Mouse (Mus musculus): ENCODE measurements around the gene Acin1. TPM values are rescaled to one million over a fixed set of nuclear protein-coding genes. Genes with fewer than 3 reads are reported as not detected.

Gene Acin1
- polyA plus RNA-seq (2014; fragmentation: Nextera tagmentation; extraction: Ambion mirVana): 122 and 141 TPM in 2 replicates

- Histone ChIP-seq H3K4me1 (ENCODE audit: control insufficient read depth, insufficient read depth, low read length) (no peaks in the 10 kb centered on the region), H3K4me3 (ENCODE audit: low read depth, low read length) (peak within 1 kb of the TSS; percentile 84), H3K36me3 (replicated peaks; ENCODE audit: control insufficient read depth, insufficient read depth, low read depth, low read length) (peaks cover 4% of the 10 kb centered on the region), H3K9me3 (replicated peaks; ENCODE audit: control insufficient read depth, low read length) (no peaks in the 10 kb centered on the region), H3K27me3 (ENCODE audit: control insufficient read depth, insufficient read depth, low read length) (no peaks in the 10 kb centered on the region), H3K27ac (replicated peaks; ENCODE audit: low read depth, low read length) (peak within 1 kb of the TSS; percentile 87), H3K4me2 (ENCODE audit: low read depth, low read length) (peak within 1 kb of the TSS; percentile 75), H3K9ac (replicated peaks; ENCODE audit: low read length) (peak within 1 kb of the TSS; percentile 97)
- ATAC-seq (replicated peaks; ENCODE audit: insufficient number of reproducible peaks, low FRiP score, low TSS enrichment, low read depth): peak; percentile 96
- WGBS: 0% methylated on average over 44 of the region's 44 CpGs
- DNase-seq (ENCODE audit: low spot score): peak; percentile 100
These were observed at the start of gene Acin1 for GRCm38 (mm10) chr14:54686522-54687143. Acin1 (minus strand) TSS chr14:54686931.

DNA sequence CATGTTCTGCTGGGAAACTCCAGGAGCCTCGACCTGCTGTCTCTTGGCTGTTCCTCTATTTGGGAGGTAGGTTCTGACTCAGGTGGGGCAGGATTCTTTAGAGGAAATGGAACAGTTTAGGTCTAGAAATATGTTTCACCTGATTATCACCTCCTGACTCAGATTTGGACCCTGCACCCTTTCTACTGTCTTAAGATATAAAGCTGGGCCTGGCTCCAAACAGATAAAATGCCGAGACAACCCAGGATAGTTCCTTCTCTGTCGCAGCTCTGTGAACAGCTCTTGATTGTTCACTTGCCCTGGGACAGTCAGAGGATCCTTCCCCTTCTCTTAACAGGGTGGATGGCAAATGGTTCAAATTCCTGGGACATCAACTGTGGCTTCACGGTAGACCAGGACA is 48.5 kb upstream of the Acin1 start:
- DNase-seq (ENCODE audit: low spot score): no peak
- no peaks in the 10 kb centered on the region for H3K27me3 ChIP-seq (ENCODE audit: control insufficient read depth, insufficient read depth, low read length)
- no peak overlapping the region for H3K4me3 ChIP-seq (ENCODE audit: low read depth, low read length)
- H3K9ac ChIP-seq (replicated peaks; ENCODE audit: low read length): no peak overlapping the region
- no peak overlapping the region for H3K27ac ChIP-seq (replicated peaks; ENCODE audit: low read depth, low read length)
- H3K4me2 ChIP-seq (ENCODE audit: low read depth, low read length): no peak overlapping the region
- H3K4me1 ChIP-seq (ENCODE audit: control insufficient read depth, insufficient read depth, low read length): no peaks in the 10 kb centered on the region
- 77% methylated on average over 4 of the region's 4 CpGs for WGBS
- no peak for ATAC-seq (replicated peaks; ENCODE audit: insufficient number of reproducible peaks, low FRiP score, low TSS enrichment, low read depth)
- H3K36me3 ChIP-seq (replicated peaks; ENCODE audit: control insufficient read depth, insufficient read depth, low read depth, low read length): no peaks in the 10 kb centered on the region
- H3K9me3 ChIP-seq (replicated peaks; ENCODE audit: control insufficient read depth, low read length): no peaks in the 10 kb centered on the region

GRCm38 (mm10) chr14:54734004-54734403 is 47.3 kb upstream of the Acin1 start:
- Histone ChIP-seq H3K27me3 (ENCODE audit: control insufficient read depth, insufficient read depth, low read length) (no peaks in the 10 kb centered on the region), H3K4me1 (ENCODE audit: control insufficient read depth, insufficient read depth, low read length) (no peaks in the 10 kb centered on the region), H3K4me2 (ENCODE audit: low read depth, low read length) (no peak overlapping the region), H3K36me3 (replicated peaks; ENCODE audit: control insufficient read depth, insufficient read depth, low read depth, low read length) (no peaks in the 10 kb centered on the region), H3K9ac (replicated peaks; ENCODE audit: low read length) (no peak overlapping the region), H3K9me3 (replicated peaks; ENCODE audit: control insufficient read depth, low read length) (no peaks in the 10 kb centered on the region), H3K4me3 (ENCODE audit: low read depth, low read length) (no peak overlapping the region), H3K27ac (replicated peaks; ENCODE audit: low read depth, low read length) (no peak overlapping the region)
- ATAC-seq (replicated peaks; ENCODE audit: insufficient number of reproducible peaks, low FRiP score, low TSS enrichment, low read depth) (no peak), DNase-seq (ENCODE audit: low spot score) (no peak)
- WGBS: 82% methylated on average over 4 of the region's 4 CpGs

DNA sequence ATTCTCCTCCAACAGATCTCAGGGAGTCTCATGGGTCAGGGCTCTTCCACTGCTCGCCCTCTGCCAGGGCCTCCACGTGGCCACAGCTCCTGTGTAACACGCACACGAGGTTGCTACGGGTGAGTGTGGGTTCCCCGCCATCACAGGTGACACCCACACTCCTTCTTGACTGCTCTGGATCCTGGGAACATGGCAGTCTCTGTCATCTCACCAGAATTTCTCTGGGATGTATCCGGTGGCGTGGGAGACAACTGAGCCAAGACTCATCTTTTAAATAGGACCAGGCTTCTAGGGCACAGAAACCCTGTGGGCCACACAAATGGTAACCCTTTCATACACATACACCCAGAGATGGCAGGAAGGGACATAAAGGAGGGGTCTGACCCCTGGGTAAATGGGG is 45.5 kb upstream of the Acin1 start:
- H3K9ac ChIP-seq (replicated peaks; ENCODE audit: low read length): no peak overlapping the region
- H3K27ac ChIP-seq (replicated peaks; ENCODE audit: low read depth, low read length): no peak overlapping the region
- no peaks in the 10 kb centered on the region for H3K36me3 ChIP-seq (replicated peaks; ENCODE audit: control insufficient read depth, insufficient read depth, low read depth, low read length)
- no peak for ATAC-seq (replicated peaks; ENCODE audit: insufficient number of reproducible peaks, low FRiP score, low TSS enrichment, low read depth)
- no peak overlapping the region for H3K4me3 ChIP-seq (ENCODE audit: low read depth, low read length)
- H3K4me1 ChIP-seq (ENCODE audit: control insufficient read depth, insufficient read depth, low read length): no peaks in the 10 kb centered on the region
- no peak overlapping the region for H3K4me2 ChIP-seq (ENCODE audit: low read depth, low read length)
- WGBS: 90% methylated on average over 8 of the region's 8 CpGs
- no peaks in the 10 kb centered on the region for H3K9me3 ChIP-seq (replicated peaks; ENCODE audit: control insufficient read depth, low read length)
- no peaks in the 10 kb centered on the region for H3K27me3 ChIP-seq (ENCODE audit: control insufficient read depth, insufficient read depth, low read length)
- no peak for DNase-seq (ENCODE audit: low spot score)

- no peaks in the 10 kb centered on the region for H3K9me3 ChIP-seq (replicated peaks; ENCODE audit: control insufficient read depth, low read length)
- 94% methylated on average over 6 of the region's 6 CpGs for WGBS
These were observed 43.6 kb upstream of the Acin1 start for GRCm38 (mm10) chr14:54730305-54730704.

GRCm38 (mm10) chr14:54728823-54729653 is 42.3 kb upstream of the Acin1 start:
- Histone ChIP-seq H3K4me2 (ENCODE audit: low read depth, low read length) (no peak overlapping the region), H3K9ac (replicated peaks; ENCODE audit: low read length) (no peak overlapping the region), H3K27ac (replicated peaks; ENCODE audit: low read depth, low read length) (no peak overlapping the region), H3K27me3 (ENCODE audit: control insufficient read depth, insufficient read depth, low read length) (no peaks in the 10 kb centered on the region), H3K4me1 (ENCODE audit: control insufficient read depth, insufficient read depth, low read length) (no peaks in the 10 kb centered on the region), H3K36me3 (replicated peaks; ENCODE audit: control insufficient read depth, insufficient read depth, low read depth, low read length) (no peaks in the 10 kb centered on the region), H3K4me3 (ENCODE audit: low read depth, low read length) (no peak overlapping the region), H3K9me3 (replicated peaks; ENCODE audit: control insufficient read depth, low read length) (no peaks in the 10 kb centered on the region)
- DNase-seq (ENCODE audit: low spot score): no peak
- ATAC-seq (replicated peaks; ENCODE audit: insufficient number of reproducible peaks, low FRiP score, low TSS enrichment, low read depth): no peak
- WGBS: 61% methylated on average over 13 of the region's 13 CpGs

More at GRCm38 (mm10) chr14:54730305-54730704, 43.6 kb upstream of the Acin1 start:
- no peak overlapping the region for H3K9ac ChIP-seq (replicated peaks; ENCODE audit: low read length)
- H3K27me3 ChIP-seq (ENCODE audit: control insufficient read depth, insufficient read depth, low read length): no peaks in the 10 kb centered on the region
- H3K4me1 ChIP-seq (ENCODE audit: control insufficient read depth, insufficient read depth, low read length): no peaks in the 10 kb centered on the region
- H3K4me2 ChIP-seq (ENCODE audit: low read depth, low read length): no peak overlapping the region
- no peak overlapping the region for H3K27ac ChIP-seq (replicated peaks; ENCODE audit: low read depth, low read length)
- H3K36me3 ChIP-seq (replicated peaks; ENCODE audit: control insufficient read depth, insufficient read depth, low read depth, low read length): no peaks in the 10 kb centered on the region
- DNase-seq (ENCODE audit: low spot score): no peak
- H3K4me3 ChIP-seq (ENCODE audit: low read depth, low read length): no peak overlapping the region
- ATAC-seq (replicated peaks; ENCODE audit: insufficient number of reproducible peaks, low FRiP score, low TSS enrichment, low read depth): no peak

DNA sequence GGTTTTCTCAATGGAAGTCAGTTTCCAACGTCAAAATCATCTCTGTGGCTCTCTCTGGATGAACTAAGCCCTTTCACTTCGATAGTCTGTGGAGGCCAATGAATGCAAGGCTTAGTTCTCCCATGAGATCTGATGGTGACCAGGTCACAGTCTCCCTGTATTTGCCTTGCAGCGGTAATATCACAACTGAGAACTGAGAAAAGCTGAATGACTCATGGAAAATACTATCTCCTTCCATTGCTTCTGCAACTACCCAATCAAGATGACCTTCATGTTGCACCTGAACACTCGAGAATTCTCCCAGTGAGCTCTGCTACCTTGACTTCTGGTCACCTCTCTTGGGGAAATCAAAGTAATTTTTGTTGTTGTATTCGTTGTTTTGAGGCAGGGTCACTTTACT is 40.8 kb upstream of the Acin1 start:
- H3K4me2 ChIP-seq (ENCODE audit: low read depth, low read length): no peak overlapping the region
- no peaks in the 10 kb centered on the region for H3K4me1 ChIP-seq (ENCODE audit: control insufficient read depth, insufficient read depth, low read length)
- DNase-seq (ENCODE audit: low spot score): no peak
- H3K9me3 ChIP-seq (replicated peaks; ENCODE audit: control insufficient read depth, low read length): no peaks in the 10 kb centered on the region
- H3K27ac ChIP-seq (replicated peaks; ENCODE audit: low read depth, low read length): no peak overlapping the region
- WGBS: 78% methylated on average over 5 of the region's 5 CpGs
- H3K27me3 ChIP-seq (ENCODE audit: control insufficient read depth, insufficient read depth, low read length): no peaks in the 10 kb centered on the region
- ATAC-seq (replicated peaks; ENCODE audit: insufficient number of reproducible peaks, low FRiP score, low TSS enrichment, low read depth): no peak
- H3K4me3 ChIP-seq (ENCODE audit: low read depth, low read length): no peak overlapping the region
- no peak overlapping the region for H3K9ac ChIP-seq (replicated peaks; ENCODE audit: low read length)
- no peaks in the 10 kb centered on the region for H3K36me3 ChIP-seq (replicated peaks; ENCODE audit: control insufficient read depth, insufficient read depth, low read depth, low read length)

DNA sequence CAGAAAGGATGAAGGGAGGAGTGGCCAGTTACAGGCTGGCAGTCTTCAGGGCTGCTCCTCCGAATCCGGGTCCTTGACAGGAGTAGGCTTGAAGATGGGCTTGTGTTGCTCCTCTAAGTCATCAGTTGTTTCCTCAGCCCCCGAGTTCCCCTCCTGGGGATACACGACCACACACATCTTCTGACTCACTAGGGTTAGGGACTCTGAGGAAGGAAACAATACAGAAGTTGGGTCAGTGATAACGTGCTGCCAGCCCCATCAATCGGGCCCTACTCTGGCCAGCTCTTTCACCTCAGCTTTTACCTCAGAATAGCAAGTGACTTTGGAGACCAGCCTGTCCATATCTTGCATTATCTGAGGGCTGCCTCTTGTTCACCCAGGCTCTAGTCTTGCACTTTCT is 37.3 kb upstream of the Acin1 start:
- Histone ChIP-seq H3K36me3 (replicated peaks; ENCODE audit: control insufficient read depth, insufficient read depth, low read depth, low read length) (no peaks in the 10 kb centered on the region), H3K4me3 (ENCODE audit: low read depth, low read length) (no peak overlapping the region), H3K4me2 (ENCODE audit: low read depth, low read length) (no peak overlapping the region), H3K27ac (replicated peaks; ENCODE audit: low read depth, low read length) (no peak overlapping the region), H3K9ac (replicated peaks; ENCODE audit: low read length) (no peak overlapping the region), H3K4me1 (ENCODE audit: control insufficient read depth, insufficient read depth, low read length) (no peaks in the 10 kb centered on the region), H3K9me3 (replicated peaks; ENCODE audit: control insufficient read depth, low read length) (no peaks in the 10 kb centered on the region), H3K27me3 (ENCODE audit: control insufficient read depth, insufficient read depth, low read length) (no peaks in the 10 kb centered on the region)
- no peak for DNase-seq (ENCODE audit: low spot score)
- 81% methylated on average over 6 of the region's 6 CpGs for WGBS
- no peak for ATAC-seq (replicated peaks; ENCODE audit: insufficient number of reproducible peaks, low FRiP score, low TSS enrichment, low read depth)

Measured in embryonic facial prominence, embryonic 11.5 days (tissue).